Mouse (Mus musculus): ENCODE data around the gene Ppp4r3a.

The Ppp4r3a gene

GRCm38 (mm10) chr12:100992505-100992904 lies 91.0 kb downstream of the Ppp4r3a start:
- DNase-seq (ENCODE audit: low read depth): no peak

- no peak for DNase-seq (ENCODE audit: low read depth)
These were observed 92.4 kb downstream of the Ppp4r3a start for GRCm38 (mm10) chr12:100991119-100991518.

GRCm38 (mm10) chr12:100990291-100990690 lies 93.2 kb downstream of the Ppp4r3a start:
- no peak for DNase-seq (ENCODE audit: low read depth)

GRCm38 (mm10) chr12:100989780-100990288 lies 93.7 kb downstream of the Ppp4r3a start:
- no peak for DNase-seq (ENCODE audit: low read depth)
